Mouse (Mus musculus): Measurements from ENCODE around the gene Gm16223. TPM values are rescaled to one million over a fixed set of nuclear protein-coding genes. Genes with fewer than 3 reads are reported as not detected.
A peak's percentile ranks its signal among the peaks of the same experiment; 100 is the strongest.

Gm16223 gene
- polyA plus RNA-seq, 1 experiment from 2014 or later = not detected

- ATAC-seq (ENCODE audit: low FRiP score) (peak; percentile 74), DNase-seq (ENCODE audit: low spot score) (no peak)
- Histone ChIP-seq H3K9ac (ENCODE audit: low read depth, low read length) (no peak overlapping the region), H3K4me1 (replicated peaks; ENCODE audit: control insufficient read depth, insufficient read depth, low read length) (no peaks in the 10 kb centered on the region), H3K27me3 (ENCODE audit: control insufficient read depth, insufficient read depth, low read length) (no peaks in the 10 kb centered on the region), H3K9me3 (ENCODE audit: control insufficient read depth, low read length) (no peaks in the 10 kb centered on the region), H3K4me3 (ENCODE audit: low read depth, low read length) (no peak overlapping the region), H3K36me3 (ENCODE audit: control insufficient read depth, insufficient read depth, low read length) (no peaks in the 10 kb centered on the region), H3K27ac (ENCODE audit: low read depth, low read length) (no peak overlapping the region), H3K4me2 (replicated peaks; ENCODE audit: low read depth, low read length) (no peak overlapping the region)
- WGBS = 50% methylated on average over 3 of the region's 3 CpGs
Observed at GRCm38 (mm10) chr5:42198493-42198892, 130.7 kb downstream of the Gm16223 start.

- H3K27me3 ChIP-seq (ENCODE audit: control insufficient read depth, insufficient read depth, low read length) = no peaks in the 10 kb centered on the region
- no peak overlapping the region for H3K9ac ChIP-seq (ENCODE audit: low read depth, low read length)
- no peak overlapping the region for H3K4me2 ChIP-seq (replicated peaks; ENCODE audit: low read depth, low read length)
- H3K4me1 ChIP-seq (replicated peaks; ENCODE audit: control insufficient read depth, insufficient read depth, low read length) = no peaks in the 10 kb centered on the region
- no peak overlapping the region for H3K27ac ChIP-seq (ENCODE audit: low read depth, low read length)
- DNase-seq (ENCODE audit: low spot score) = peak; percentile 2
- no peaks in the 10 kb centered on the region for H3K36me3 ChIP-seq (ENCODE audit: control insufficient read depth, insufficient read depth, low read length)
- H3K4me3 ChIP-seq (ENCODE audit: low read depth, low read length) = no peak overlapping the region
- no peaks in the 10 kb centered on the region for H3K9me3 ChIP-seq (ENCODE audit: control insufficient read depth, low read length)
- ATAC-seq (ENCODE audit: low FRiP score) = peak; percentile 17; the same call in 1 of the 2 replicates
- 89% methylated on average over 3 of the region's 3 CpGs for WGBS
Observed at GRCm38 (mm10) chr5:42207456-42208122, 139.8 kb downstream of the Gm16223 start.

GRCm38 (mm10) chr5:42211554-42212338, 144.0 kb downstream of the Gm16223 start:
- H3K9me3 ChIP-seq (ENCODE audit: control insufficient read depth, low read length) = no peaks in the 10 kb centered on the region
- no peak overlapping the region for H3K4me3 ChIP-seq (ENCODE audit: low read depth, low read length)
- no peaks in the 10 kb centered on the region for H3K27me3 ChIP-seq (ENCODE audit: control insufficient read depth, insufficient read depth, low read length)
- no peak overlapping the region for H3K4me2 ChIP-seq (replicated peaks; ENCODE audit: low read depth, low read length)
- no peak for ATAC-seq (ENCODE audit: low FRiP score)
- no peaks in the 10 kb centered on the region for H3K36me3 ChIP-seq (ENCODE audit: control insufficient read depth, insufficient read depth, low read length)
- no peaks in the 10 kb centered on the region for H3K4me1 ChIP-seq (replicated peaks; ENCODE audit: control insufficient read depth, insufficient read depth, low read length)
- no peak overlapping the region for H3K27ac ChIP-seq (ENCODE audit: low read depth, low read length)
- H3K9ac ChIP-seq (ENCODE audit: low read depth, low read length) = no peak overlapping the region
- DNase-seq (ENCODE audit: low spot score) = no peak
- WGBS = 62% methylated on average over 4 of the region's 4 CpGs

DNA sequence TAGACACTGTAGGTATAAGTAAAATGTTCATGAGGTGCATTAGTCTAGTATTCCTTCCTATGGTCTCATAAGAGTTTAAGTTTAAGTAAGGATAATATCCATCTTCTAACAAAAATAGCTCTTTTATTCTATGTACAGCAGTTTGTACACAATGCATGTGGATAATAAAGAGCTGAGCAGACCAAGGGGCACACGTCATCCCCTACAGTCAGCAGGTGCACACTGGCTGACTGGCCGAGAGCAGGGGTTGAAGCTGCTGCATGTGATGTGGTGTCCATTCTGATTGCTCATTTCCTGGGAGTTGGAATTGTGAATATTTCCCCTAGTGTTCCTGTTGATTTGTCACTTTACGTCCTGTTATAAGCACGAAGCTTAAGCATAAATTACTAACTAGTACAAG, 144.6 kb downstream of the Gm16223 start:
- 90% methylated on average over 4 of the region's 4 CpGs for WGBS
- no peak for ATAC-seq (ENCODE audit: low FRiP score)

DNA sequence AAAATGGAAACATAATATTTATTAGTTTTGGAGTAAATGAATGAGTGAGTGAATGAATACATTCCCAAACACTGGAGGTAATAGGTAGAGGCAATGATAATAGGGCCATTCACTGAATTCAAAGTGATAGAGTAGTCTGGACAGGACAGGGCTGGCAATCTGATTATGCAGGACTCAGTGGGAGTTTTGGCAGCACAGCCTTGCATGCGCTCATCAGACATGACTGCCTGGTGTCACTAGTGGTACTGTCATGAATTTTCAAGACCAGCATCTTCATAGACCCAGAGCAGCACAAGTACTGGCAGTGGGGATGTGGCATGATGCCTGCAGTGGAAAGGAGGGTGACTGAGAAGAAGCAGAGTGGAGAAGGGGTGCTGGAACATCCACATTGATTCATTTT, 157.1 kb downstream of the Gm16223 start:
- DNase-seq (ENCODE audit: low spot score) = no peak
- WGBS = 82% methylated on average over 1 of the region's 1 CpGs
- no peak for ATAC-seq (ENCODE audit: low FRiP score)

More for the DNA sequence above, 144.6 kb downstream of the Gm16223 start:
- H3K4me3 ChIP-seq (ENCODE audit: low read depth, low read length) = no peak overlapping the region
- H3K27ac ChIP-seq (ENCODE audit: low read depth, low read length) = no peak overlapping the region
- no peak for DNase-seq (ENCODE audit: low spot score)
- no peaks in the 10 kb centered on the region for H3K27me3 ChIP-seq (ENCODE audit: control insufficient read depth, insufficient read depth, low read length)
- H3K4me2 ChIP-seq (replicated peaks; ENCODE audit: low read depth, low read length) = no peak overlapping the region
- H3K36me3 ChIP-seq (ENCODE audit: control insufficient read depth, insufficient read depth, low read length) = no peaks in the 10 kb centered on the region
- H3K4me1 ChIP-seq (replicated peaks; ENCODE audit: control insufficient read depth, insufficient read depth, low read length) = no peaks in the 10 kb centered on the region
- H3K9ac ChIP-seq (ENCODE audit: low read depth, low read length) = no peak overlapping the region
- no peaks in the 10 kb centered on the region for H3K9me3 ChIP-seq (ENCODE audit: control insufficient read depth, low read length)

GRCm38 (mm10) chr5:42228631-42229030, 160.9 kb downstream of the Gm16223 start:
- Histone ChIP-seq H3K36me3 (ENCODE audit: control insufficient read depth, insufficient read depth, low read length) (no peaks in the 10 kb centered on the region), H3K9ac (ENCODE audit: low read depth, low read length) (no peak overlapping the region), H3K4me3 (ENCODE audit: low read depth, low read length) (no peak overlapping the region), H3K9me3 (ENCODE audit: control insufficient read depth, low read length) (no peaks in the 10 kb centered on the region), H3K27me3 (ENCODE audit: control insufficient read depth, insufficient read depth, low read length) (no peaks in the 10 kb centered on the region), H3K4me1 (replicated peaks; ENCODE audit: control insufficient read depth, insufficient read depth, low read length) (no peaks in the 10 kb centered on the region), H3K4me2 (replicated peaks; ENCODE audit: low read depth, low read length) (no peak overlapping the region), H3K27ac (ENCODE audit: low read depth, low read length) (no peak overlapping the region)
- no peak for ATAC-seq (ENCODE audit: low FRiP score)
- WGBS = 64% methylated on average over 2 of the region's 2 CpGs
- DNase-seq (ENCODE audit: low spot score) = no peak

More for the DNA sequence above, 157.1 kb downstream of the Gm16223 start:
- H3K9me3 ChIP-seq (ENCODE audit: control insufficient read depth, low read length) = no peaks in the 10 kb centered on the region
- no peaks in the 10 kb centered on the region for H3K36me3 ChIP-seq (ENCODE audit: control insufficient read depth, insufficient read depth, low read length)
- H3K4me1 ChIP-seq (replicated peaks; ENCODE audit: control insufficient read depth, insufficient read depth, low read length) = no peaks in the 10 kb centered on the region
- no peak overlapping the region for H3K4me2 ChIP-seq (replicated peaks; ENCODE audit: low read depth, low read length)
- no peak overlapping the region for H3K27ac ChIP-seq (ENCODE audit: low read depth, low read length)
- H3K9ac ChIP-seq (ENCODE audit: low read depth, low read length) = no peak overlapping the region
- H3K4me3 ChIP-seq (ENCODE audit: low read depth, low read length) = no peak overlapping the region
- no peaks in the 10 kb centered on the region for H3K27me3 ChIP-seq (ENCODE audit: control insufficient read depth, insufficient read depth, low read length)

- no peaks in the 10 kb centered on the region for H3K4me1 ChIP-seq (replicated peaks; ENCODE audit: control insufficient read depth, insufficient read depth, low read length)
- no peaks in the 10 kb centered on the region for H3K36me3 ChIP-seq (ENCODE audit: control insufficient read depth, insufficient read depth, low read length)
- ATAC-seq (ENCODE audit: low FRiP score) (no peak), DNase-seq (ENCODE audit: low spot score) (no peak)
- WGBS = 78% methylated on average over 5 of the region's 5 CpGs
- H3K9ac ChIP-seq (ENCODE audit: low read depth, low read length) = no peak overlapping the region
- H3K4me3 ChIP-seq (ENCODE audit: low read depth, low read length) = no peak overlapping the region
- H3K4me2 ChIP-seq (replicated peaks; ENCODE audit: low read depth, low read length) = no peak overlapping the region
- no peaks in the 10 kb centered on the region for H3K27me3 ChIP-seq (ENCODE audit: control insufficient read depth, insufficient read depth, low read length)
- no peak overlapping the region for H3K27ac ChIP-seq (ENCODE audit: low read depth, low read length)
- no peaks in the 10 kb centered on the region for H3K9me3 ChIP-seq (ENCODE audit: control insufficient read depth, low read length)
Observed at GRCm38 (mm10) chr5:42239291-42239690, 171.5 kb downstream of the Gm16223 start.

- no peak for ATAC-seq (ENCODE audit: low FRiP score)
Observed at GRCm38 (mm10) chr5:42239806-42240205, 172.0 kb downstream of the Gm16223 start.

GRCm38 (mm10) chr5:42250376-42250775, 182.6 kb downstream of the Gm16223 start:
- Histone ChIP-seq H3K27me3 (ENCODE audit: control insufficient read depth, insufficient read depth, low read length) (no peaks in the 10 kb centered on the region), H3K4me1 (replicated peaks; ENCODE audit: control insufficient read depth, insufficient read depth, low read length) (no peaks in the 10 kb centered on the region), H3K4me3 (ENCODE audit: low read depth, low read length) (no peak overlapping the region), H3K9ac (ENCODE audit: low read depth, low read length) (no peak overlapping the region), H3K36me3 (ENCODE audit: control insufficient read depth, insufficient read depth, low read length) (no peaks in the 10 kb centered on the region), H3K9me3 (ENCODE audit: control insufficient read depth, low read length) (no peaks in the 10 kb centered on the region), H3K27ac (ENCODE audit: low read depth, low read length) (no peak overlapping the region), H3K4me2 (replicated peaks; ENCODE audit: low read depth, low read length) (no peak overlapping the region)
- no peak for DNase-seq (ENCODE audit: low spot score)
- no peak for ATAC-seq (ENCODE audit: low FRiP score)
- 93% methylated on average over 3 of the region's 3 CpGs for WGBS

More at GRCm38 (mm10) chr5:42239806-42240205, 172.0 kb downstream of the Gm16223 start:
- Histone ChIP-seq H3K4me1 (replicated peaks; ENCODE audit: control insufficient read depth, insufficient read depth, low read length) (no peaks in the 10 kb centered on the region), H3K9ac (ENCODE audit: low read depth, low read length) (no peak overlapping the region), H3K36me3 (ENCODE audit: control insufficient read depth, insufficient read depth, low read length) (no peaks in the 10 kb centered on the region), H3K4me2 (replicated peaks; ENCODE audit: low read depth, low read length) (no peak overlapping the region), H3K4me3 (ENCODE audit: low read depth, low read length) (no peak overlapping the region), H3K27me3 (ENCODE audit: control insufficient read depth, insufficient read depth, low read length) (no peaks in the 10 kb centered on the region), H3K9me3 (ENCODE audit: control insufficient read depth, low read length) (no peaks in the 10 kb centered on the region), H3K27ac (ENCODE audit: low read depth, low read length) (no peak overlapping the region)
- DNase-seq (ENCODE audit: low spot score) = no peak

All from hindbrain, embryonic 11.5 days (tissue).